Comparison of ENCODE assay signal across 17 mouse cellular contexts in genomic region chr14:14025870-14026269, GRCm38 (mm10).
"Had no signal": no experiment of that assay in that cellular context is flagged by ENCODE, and none has a peak within 500 bp of the region (broad histone marks: within the 10 kb centered on the region; RNA-seq: fewer than 3 reads in every experiment).

No protein-coding gene starts in this region.

- H3K9me3 ChIP-seq: lung, embryonic 15.5 days; megakaryocyte, embryonic 14.5 days; midbrain, embryonic 13.5 days; midbrain, embryonic 15.5 days; neural tube, embryonic 12.5 days; stomach, embryonic 15.5 days had no signal

- H3K27ac ChIP-seq: lung, embryonic 15.5 days; macrophage; midbrain, embryonic 13.5 days; midbrain, embryonic 15.5 days; neural tube, embryonic 12.5 days; stomach, embryonic 15.5 days; stomach, postnatal 0 days had no signal

- H3K9ac ChIP-seq: lung, embryonic 15.5 days; midbrain, embryonic 13.5 days; midbrain, embryonic 15.5 days; neural tube, embryonic 12.5 days; stomach, embryonic 15.5 days had no signal

- ATAC-seq: lung, postnatal 0 days; midbrain, embryonic 13.5 days; midbrain, embryonic 15.5 days had no signal

- H3K4me2 ChIP-seq: lung, embryonic 15.5 days; midbrain, embryonic 11.5 days; midbrain, embryonic 13.5 days; midbrain, embryonic 15.5 days; neural tube, embryonic 12.5 days; stomach, embryonic 15.5 days had no signal

- H3K36me3 ChIP-seq: midbrain, embryonic 15.5 days; neural tube, embryonic 12.5 days had no signal

- H3K4me1 ChIP-seq: lung, embryonic 15.5 days; midbrain, embryonic 13.5 days; midbrain, embryonic 15.5 days; neural tube, embryonic 12.5 days; stomach, embryonic 15.5 days had no signal

- H3K27me3 ChIP-seq: lung, embryonic 15.5 days; megakaryocyte, embryonic 14.5 days; midbrain, embryonic 13.5 days; midbrain, embryonic 15.5 days; neural tube, embryonic 12.5 days; stomach, embryonic 15.5 days had no signal

- H3K4me3 ChIP-seq: lung, embryonic 15.5 days; megakaryocyte, embryonic 14.5 days; midbrain, embryonic 13.5 days; midbrain, embryonic 15.5 days; neural tube, embryonic 12.5 days; stomach, embryonic 15.5 days had no signal

- DNase-seq: lung, adult 2 months; lung, postnatal 14 days; lung, postnatal 36 days; right cerebral cortex, postnatal 14 days; thymus, adult 2 months; thymus, postnatal 25 days; thymus, postnatal 4 days had no signal
